8 mouse cellular contexts compared by ENCODE assay signal in the genomic region with DNA sequence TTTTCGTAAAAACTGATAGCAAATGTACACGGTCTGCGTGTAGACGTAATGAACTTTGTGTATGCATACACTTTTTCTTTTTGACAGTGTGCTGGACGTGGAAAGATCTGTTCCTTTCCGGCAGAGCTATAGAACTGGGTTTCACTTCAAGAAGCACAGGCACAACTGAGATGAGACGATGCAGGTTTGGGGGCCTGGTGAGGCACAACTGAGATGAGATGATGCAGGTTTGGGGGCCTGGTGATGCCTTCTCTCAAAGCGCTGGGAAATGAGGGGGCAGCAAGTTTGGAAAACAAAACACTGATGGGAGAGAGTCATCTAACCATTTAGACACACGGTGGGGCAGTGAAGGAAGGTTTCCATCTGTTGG. TPM values are rescaled to one million over a fixed set of nuclear protein-coding genes. Genes with fewer than 3 reads are reported as not detected.
DNase-seq lines count a peak whose midpoint lies in the region; ATAC-seq lines count a peak whose summit lies in the region.

No protein-coding gene starts in this region.

- peak overlapping the region; percentile 82 for H3K4me3 ChIP-seq in heart, embryonic 15.5 days
- H3K4me3 ChIP-seq in hindbrain, embryonic 13.5 days, result peak overlapping the region; percentile 89
- H3K4me3 ChIP-seq in midbrain, embryonic 10.5 days, result peak overlapping the region; percentile 98

- ATAC-seq in heart, embryonic 15.5 days (replicated peaks; ENCODE audit: insufficient number of reproducible peaks, insufficient read depth, low FRiP score, low read depth), result no peak
- ATAC-seq in activated CD4-positive, CD25-positive, alpha-beta regulatory T cell, adult 4 months, result peak; percentile 13
- ATAC-seq in hindbrain, embryonic 13.5 days (ENCODE audit: low FRiP score), result 0 out of 2 replicates have a peak, but pooled peaks have one; percentile 16

- H3K9me3 ChIP-seq in heart, embryonic 15.5 days (replicated peaks), result peaks cover 4% of the 10 kb centered on the region; the same call in 1 of the 2 replicates
- peaks cover 6% of the 10 kb centered on the region; the same call in 1 of the 2 replicates for H3K9me3 ChIP-seq in hindbrain, embryonic 13.5 days
- H3K9me3 ChIP-seq in midbrain, embryonic 10.5 days (replicated peaks), result no peaks in the 10 kb centered on the region; the same call in 1 of the 2 replicates

- H3K4me1 ChIP-seq in heart, embryonic 15.5 days (replicated peaks), result peaks cover 17% of the 10 kb centered on the region
- H3K4me1 ChIP-seq in hindbrain, embryonic 13.5 days (replicated peaks), result peaks cover 36% of the 10 kb centered on the region
- H3K4me1 ChIP-seq in midbrain, embryonic 10.5 days, result peaks cover 36% of the 10 kb centered on the region

- no peaks in the 10 kb centered on the region for H3K36me3 ChIP-seq in heart, embryonic 15.5 days
- H3K36me3 ChIP-seq in hindbrain, embryonic 13.5 days, result no peaks in the 10 kb centered on the region
- peaks cover 2% of the 10 kb centered on the region; the same call in 1 of the 2 replicates for H3K36me3 ChIP-seq in midbrain, embryonic 10.5 days

- peak overlapping the region; percentile 79 for H3K27ac ChIP-seq in heart, embryonic 15.5 days
- H3K27ac ChIP-seq in hindbrain, embryonic 13.5 days, result peak overlapping the region; percentile 86
- H3K27ac ChIP-seq in midbrain, embryonic 10.5 days (replicated peaks), result peak overlapping the region; percentile 94

- peak overlapping the region; percentile 95 for H3K4me2 ChIP-seq in heart, embryonic 15.5 days
- peak overlapping the region; percentile 85 for H3K4me2 ChIP-seq in hindbrain, embryonic 13.5 days

- H3K27me3 ChIP-seq in heart, embryonic 15.5 days, result no peaks in the 10 kb centered on the region
- H3K27me3 ChIP-seq in hindbrain, embryonic 13.5 days, result no peaks in the 10 kb centered on the region
- H3K27me3 ChIP-seq in midbrain, embryonic 10.5 days (ENCODE audit: low read depth, poor library complexity, severe bottlenecking), result no peaks in the 10 kb centered on the region

- H3K9ac ChIP-seq in heart, embryonic 15.5 days, result peak overlapping the region; percentile 95; the same call in 1 of the 2 replicates
- H3K9ac ChIP-seq in hindbrain, embryonic 13.5 days, result peak overlapping the region; percentile 95

- no peak for DNase-seq in heart, postnatal 4 days
- no peak for DNase-seq in midbrain, embryonic 10.5 days (ENCODE audit: low spot score)
- no peak for DNase-seq in frontal cortex, postnatal 14 days (ENCODE audit: low spot score in 2 of 2)
- DNase-seq in cerebellum, postnatal 25 days, result no peak
- no peak for DNase-seq in ovary, adult 18-20 months (ENCODE audit: low spot score)

- WGBS in heart, embryonic 15.5 days, result 52% methylated on average over 9 of the region's 9 CpGs
- 53% methylated on average over 9 of the region's 9 CpGs for WGBS in hindbrain, embryonic 13.5 days
- WGBS in midbrain, embryonic 10.5 days, result 61% methylated on average over 9 of the region's 9 CpGs

RNA-seq across cellular contexts. Expression of a gene that starts 0.3 kb away (rescaled TPM):
- polyA plus RNA-seq in heart, embryonic 15.5 days (2015; fragmentation: Nextera tagmentation; extraction: Ambion mirVana), result 55.6 and 58.4 TPM in 2 replicates
- 10 to 100 TPM; 66.1 to 67.6 TPM for total RNA-seq in heart, postnatal 4 days (2021)
- 10 to 100 TPM in 1 of 2 experiments, 1 to 10 TPM in 1; 5.5 to 12.7 TPM for polyA plus RNA-seq in activated CD4-positive, CD25-positive, alpha-beta regulatory T cell, adult 4 months (2017; shearing (Covaris generic))
- polyA plus RNA-seq in hindbrain, embryonic 13.5 days (2015; fragmentation: Nextera tagmentation; extraction: Ambion mirVana), result 81.2 and 83.0 TPM in 2 replicates
- 69.1 and 71.5 TPM in 2 replicates for polyA plus RNA-seq in midbrain, embryonic 10.5 days (2016; fragmentation: Nextera tagmentation; extraction: Ambion mirVana)
